9 mouse cellular contexts compared by ENCODE assay signal in the genomic region with DNA sequence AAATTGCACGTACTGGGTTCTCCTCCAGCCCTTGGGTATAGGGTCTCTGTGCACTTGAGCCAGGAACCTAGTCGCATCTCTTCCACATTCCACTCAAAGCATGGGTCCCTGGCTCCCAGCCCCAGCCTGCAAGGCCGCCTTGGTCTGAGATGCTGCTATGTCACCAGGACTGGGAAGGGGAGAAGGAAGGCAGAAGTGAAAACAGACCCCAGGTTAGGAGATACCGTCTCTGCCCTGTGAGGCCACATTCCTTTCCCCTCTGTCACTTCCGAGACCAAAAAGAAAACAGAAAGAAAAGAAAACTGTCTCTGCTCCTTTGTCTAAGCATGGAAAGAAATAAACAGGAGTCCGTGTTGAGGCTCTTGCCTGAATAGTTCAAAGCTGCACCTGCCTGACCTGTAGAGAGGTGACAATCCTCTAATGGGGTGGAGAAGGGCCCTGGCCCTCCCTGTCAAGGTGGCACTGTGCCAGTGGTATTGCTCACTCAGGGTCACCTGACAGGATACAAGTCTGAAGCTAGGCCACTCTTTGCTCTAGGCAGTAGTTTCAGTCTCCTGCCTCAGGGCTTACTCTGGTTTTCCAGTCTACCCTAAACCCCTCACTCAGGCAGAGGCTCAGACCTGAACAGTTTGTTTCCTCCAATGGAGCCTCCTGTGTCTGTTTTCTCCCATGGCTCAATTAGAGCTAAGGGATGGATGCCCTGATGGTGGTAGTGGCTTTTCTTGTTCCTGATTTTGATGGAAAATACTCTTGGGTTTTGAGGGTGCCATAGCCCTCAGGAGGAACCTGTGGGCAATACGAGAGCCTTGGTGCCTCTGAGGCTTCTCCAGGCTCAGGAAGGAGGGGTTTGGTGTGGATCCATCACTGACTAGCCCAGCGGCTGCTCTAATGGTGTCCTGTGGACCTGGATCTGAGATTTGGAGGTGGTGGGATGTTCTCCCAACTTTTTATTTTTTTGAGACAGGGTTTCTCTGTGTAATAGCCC. TPM values are rescaled to one million over a fixed set of nuclear protein-coding genes. Genes with fewer than 3 reads are reported as not detected.
DNase-seq lines count a peak whose midpoint lies in the region; ATAC-seq lines count a peak whose summit lies in the region.
"Had no signal": no experiment of that assay in that cellular context is flagged by ENCODE, and none has a peak within 500 bp of the region (broad histone marks: within the 10 kb centered on the region; RNA-seq: fewer than 3 reads in every experiment).

No protein-coding gene starts in this region.

- H3K9me3 ChIP-seq in kidney, embryonic 15.5 days (replicated peaks), result no peaks in the 10 kb centered on the region
- H3K9me3 ChIP-seq in heart, embryonic 14.5 days (ENCODE audit: control insufficient read depth, low read length), result no peaks in the 10 kb centered on the region

- no peaks in the 10 kb centered on the region for H3K27me3 ChIP-seq in kidney, embryonic 15.5 days
- H3K27me3 ChIP-seq in heart, embryonic 14.5 days (ENCODE audit: control insufficient read depth, insufficient read depth, low read length), result no peaks in the 10 kb centered on the region

- peaks cover 45% of the 10 kb centered on the region for H3K4me1 ChIP-seq in kidney, embryonic 15.5 days
- H3K4me1 ChIP-seq in heart, embryonic 14.5 days (ENCODE audit: control insufficient read depth in 2 of 2, insufficient read depth in 2 of 2, low read length in 2 of 2), result peaks cover 38 to 51% of the 10 kb centered on the region in 2 experiments

- H3K4me3 ChIP-seq in kidney, embryonic 15.5 days (replicated peaks), result no peak overlapping the region
- no peak overlapping the region for H3K4me3 ChIP-seq in heart, embryonic 14.5 days (ENCODE audit: control insufficient read depth in 1 of 2, insufficient read depth in 1 of 2, low read depth in 1 of 2, low read length in 2 of 2)

- no peak overlapping the region for H3K4me2 ChIP-seq in kidney, embryonic 15.5 days
- no peak overlapping the region for H3K4me2 ChIP-seq in heart, embryonic 14.5 days (ENCODE audit: low read length)

- DNase-seq in kidney, adult 9 months, result no peak
- peak; percentile 79 for DNase-seq in adrenal gland, postnatal 10 days
- no peak for DNase-seq in right cerebral cortex, adult 2 months (ENCODE audit: low spot score in 2 of 2)
- no peak for DNase-seq in right cerebral cortex, postnatal 14 days
- DNase-seq: forebrain, postnatal 0 days had no signal

- ATAC-seq in kidney, embryonic 15.5 days (replicated peaks; ENCODE audit: low FRiP score), result no peak
- no peak for ATAC-seq in heart, embryonic 14.5 days (ENCODE audit: insufficient number of reproducible peaks, insufficient read depth, low FRiP score, low read depth)
- peak; percentile 43 for ATAC-seq in megakaryocyte, adult 5-6 weeks (ENCODE audit: poor library complexity, severe bottlenecking)
- ATAC-seq: forebrain, postnatal 0 days had no signal

- H3K36me3 ChIP-seq in kidney, embryonic 15.5 days, result peaks cover 13% of the 10 kb centered on the region
- peaks cover 10% of the 10 kb centered on the region for H3K36me3 ChIP-seq in heart, embryonic 14.5 days (ENCODE audit: control insufficient read depth, insufficient read depth, low read length)

- H3K27ac ChIP-seq in kidney, embryonic 15.5 days, result peak overlapping the region; percentile 19; the same call in 1 of the 2 replicates
- peak overlapping the region; percentile 61 to 70 for H3K27ac ChIP-seq in heart, embryonic 14.5 days (replicated peaks in 1 of 2; ENCODE audit: control insufficient read depth in 1 of 2, insufficient read depth in 1 of 2, low read depth in 2 of 2, low read length in 2 of 2)
- H3K27ac ChIP-seq: macrophage had no signal

- 56% methylated on average over 8 of the region's 8 CpGs for WGBS in kidney, embryonic 15.5 days
- 45% methylated on average over 8 of the region's 8 CpGs for WGBS in heart, embryonic 14.5 days

- H3K9ac ChIP-seq in kidney, embryonic 15.5 days, result no peak overlapping the region
- H3K9ac ChIP-seq in heart, embryonic 14.5 days (ENCODE audit: low read length), result peak overlapping the region; percentile 18; the same call in 1 of the 2 replicates
- H3K9ac ChIP-seq: forebrain, postnatal 0 days had no signal

RNA-seq across cellular contexts. Expression of a gene that starts 18.9 kb away (rescaled TPM):
- 8.1 and 8.7 TPM in 2 replicates for polyA plus RNA-seq in kidney, embryonic 15.5 days (2015; fragmentation: Nextera tagmentation; extraction: Ambion mirVana)
- total RNA-seq in adrenal gland, postnatal 10 days (2021), result 10 to 100 TPM in 1 of 2 experiments, 1 to 10 TPM in 1; 9.2 to 22.2 TPM
- 6.9 and 7.4 TPM in 2 replicates for polyA plus RNA-seq in heart, embryonic 14.5 days (2014; fragmentation: Nextera tagmentation; extraction: Ambion mirVana)
- total RNA-seq in megakaryocyte, adult 5-6 weeks (2015), result 3.0 and 3.3 TPM in 2 replicates
- total RNA-seq in megakaryocyte, adult 5-6 weeks (2017), result 1.8 and 2.6 TPM in 2 replicates

RNA-seq across cellular contexts. Expression of a gene that starts 54.1 kb away (rescaled TPM):
- polyA plus RNA-seq in kidney, embryonic 15.5 days (2015; fragmentation: Nextera tagmentation; extraction: Ambion mirVana), result 0.14 and 0.16 TPM in 2 replicates
- 1 to 10 TPM; 2.7 to 3.5 TPM for total RNA-seq in adrenal gland, postnatal 10 days (2021)
- 0.19 TPM in 1 of 2 replicates, not detected in the other for polyA plus RNA-seq in heart, embryonic 14.5 days (2014; fragmentation: Nextera tagmentation; extraction: Ambion mirVana)
- total RNA-seq in megakaryocyte, adult 5-6 weeks (2015), result 0.11 TPM in 1 of 2 replicates, not detected in the other
- total RNA-seq in megakaryocyte, adult 5-6 weeks (2017), result not detected in 2 replicates

RNA-seq across cellular contexts. Expression of a gene that starts 54.4 kb away (rescaled TPM):
- polyA plus RNA-seq in kidney, embryonic 15.5 days (2015; fragmentation: Nextera tagmentation; extraction: Ambion mirVana), result 2.9 and 3.0 TPM in 2 replicates
- 1 to 10 TPM; 3.9 to 7.7 TPM for total RNA-seq in adrenal gland, postnatal 10 days (2021)
- polyA plus RNA-seq in heart, embryonic 14.5 days (2014; fragmentation: Nextera tagmentation; extraction: Ambion mirVana), result 2.7 and 4.8 TPM in 2 replicates
- 1.3 and 3.4 TPM in 2 replicates for total RNA-seq in megakaryocyte, adult 5-6 weeks (2015)
- 0.81 and 3.2 TPM in 2 replicates for total RNA-seq in megakaryocyte, adult 5-6 weeks (2017)
